Mouse (Mus musculus) cerebellum, adult 11 months (tissue): Measurements from ENCODE around the gene Vav3.

Experiments
- DNase-seq: peaks from one replicate; pipeline ENCODE4 v3.0.0; 2022

Vav3 gene

GRCm38 (mm10) chr3:109353814-109354213 is 13.4 kb downstream of the Vav3 start:
- no peak for DNase-seq

GRCm38 (mm10) chr3:109355158-109355557 is 14.7 kb downstream of the Vav3 start:
- DNase-seq: no peak

GRCm38 (mm10) chr3:109360746-109361145 is 20.3 kb downstream of the Vav3 start:
- DNase-seq: no peak

- no peak for DNase-seq
Measured at GRCm38 (mm10) chr3:109361882-109362281, 21.4 kb downstream of the Vav3 start.

- no peak for DNase-seq
Measured at GRCm38 (mm10) chr3:109362310-109362709, 21.9 kb downstream of the Vav3 start.

- no peak for DNase-seq
Measured at GRCm38 (mm10) chr3:109363522-109363921, 23.1 kb downstream of the Vav3 start.

GRCm38 (mm10) chr3:109365875-109366274 is 25.4 kb downstream of the Vav3 start:
- DNase-seq: no peak

- peak; percentile 3 for DNase-seq
Measured at GRCm38 (mm10) chr3:109366411-109366851, 26.0 kb downstream of the Vav3 start.

- DNase-seq: no peak
Measured at GRCm38 (mm10) chr3:109368383-109369289, 28.2 kb downstream of the Vav3 start.

GRCm38 (mm10) chr3:109371576-109371975 is 31.1 kb downstream of the Vav3 start:
- DNase-seq: no peak

- no peak for DNase-seq
Measured at GRCm38 (mm10) chr3:109372678-109373077, 32.2 kb downstream of the Vav3 start.

GRCm38 (mm10) chr3:109378278-109378677 is 37.8 kb downstream of the Vav3 start:
- no peak for DNase-seq

GRCm38 (mm10) chr3:109378684-109379083 is 38.2 kb downstream of the Vav3 start:
- DNase-seq: no peak

GRCm38 (mm10) chr3:109388730-109389129 is 48.3 kb downstream of the Vav3 start:
- no peak for DNase-seq

- DNase-seq: no peak
Measured at GRCm38 (mm10) chr3:109401527-109401926, 61.1 kb downstream of the Vav3 start.

GRCm38 (mm10) chr3:109411294-109411693 is 70.8 kb downstream of the Vav3 start:
- DNase-seq: no peak

GRCm38 (mm10) chr3:109420403-109420802 is 80.0 kb downstream of the Vav3 start:
- no peak for DNase-seq

- no peak for DNase-seq
Measured at GRCm38 (mm10) chr3:109421019-109421418, 80.6 kb downstream of the Vav3 start.

GRCm38 (mm10) chr3:109423440-109424079 is 83.1 kb downstream of the Vav3 start:
- DNase-seq: no peak

- DNase-seq: no peak
Measured at GRCm38 (mm10) chr3:109431285-109431684, 90.8 kb downstream of the Vav3 start.

- no peak for DNase-seq
Measured at GRCm38 (mm10) chr3:109438552-109438951, 98.1 kb downstream of the Vav3 start.

GRCm38 (mm10) chr3:109439253-109439652 is 98.8 kb downstream of the Vav3 start:
- DNase-seq: no peak

GRCm38 (mm10) chr3:109440001-109440400 is 99.5 kb downstream of the Vav3 start:
- no peak for DNase-seq

GRCm38 (mm10) chr3:109444077-109444476 is 103.6 kb downstream of the Vav3 start:
- no peak for DNase-seq
